Mouse (Mus musculus): Measurements from ENCODE around the gene Osbpl8. TPM values are rescaled to one million over a fixed set of nuclear protein-coding genes. Genes with fewer than 3 reads are reported as not detected.
A peak's percentile ranks its signal among the peaks of the same experiment; 100 is the strongest.

Osbpl8 gene
- polyA plus RNA-seq (2012; rRNA removed), result 0.67 and 1.1 TPM in 2 replicates

GRCm38 (mm10) chr10:111164304-111165218 is at the start of gene Osbpl8:
Gene Osbpl8, plus strand, starts transcription at chr10:111164752.
- WGBS, result under 1% methylated on average over 80 of the region's 84 CpGs
- H3K4me1 ChIP-seq (ENCODE audit: control insufficient read depth, insufficient read depth, insufficient read length, low read length), result peaks cover 2% of the 10 kb centered on the region; the same call in 1 of the 2 replicates

GRCm38 (mm10) chr10:111117198-111117845 is 47.2 kb upstream of the Osbpl8 start:
- no peak for TF ChIP-seq POLR2A (IDR thresholded peaks at IDR 0.05; ENCODE audit: low read depth, low read length)
- no peak for TF ChIP-seq CTCF (IDR thresholded peaks at IDR 0.05; ENCODE audit: extremely low read depth, insufficient read length, insufficient replicate concordance, low read depth, low read length)
- no peaks in the 10 kb centered on the region for H3K27me3 ChIP-seq (ENCODE audit: control insufficient read depth, insufficient read depth, low read length)
- no peak overlapping the region for H3K27ac ChIP-seq (ENCODE audit: insufficient read depth, low read depth, low read length)
- H3K4me3 ChIP-seq (ENCODE audit: low read depth, low read length), result no peak overlapping the region
- WGBS, result 71% methylated on average over 7 of the region's 7 CpGs
- no peaks in the 10 kb centered on the region for H3K36me3 ChIP-seq (ENCODE audit: control insufficient read depth, insufficient read depth, low read length)
- peaks cover 2% of the 10 kb centered on the region; the same call in 1 of the 2 replicates for H3K4me1 ChIP-seq (ENCODE audit: control insufficient read depth, insufficient read depth, insufficient read length, low read length)

More at GRCm38 (mm10) chr10:111164304-111165218, at the start of gene Osbpl8:
- Histone ChIP-seq H3K27ac (ENCODE audit: insufficient read depth, low read depth, low read length) (peak within 1 kb of the TSS; percentile 86), H3K27me3 (ENCODE audit: control insufficient read depth, insufficient read depth, low read length) (no peaks in the 10 kb centered on the region), H3K36me3 (ENCODE audit: control insufficient read depth, insufficient read depth, low read length) (no peaks in the 10 kb centered on the region), H3K4me3 (ENCODE audit: low read depth, low read length) (peak within 1 kb of the TSS; percentile 78)
- TF ChIP-seq CTCF (IDR thresholded peaks at IDR 0.05; ENCODE audit: extremely low read depth, insufficient read length, insufficient replicate concordance, low read depth, low read length), result no peak
- peak; percentile 82 for TF ChIP-seq POLR2A (IDR thresholded peaks at IDR 0.05; ENCODE audit: low read depth, low read length)

GRCm38 (mm10) chr10:111118292-111118691 is 46.3 kb upstream of the Osbpl8 start:
- no peaks in the 10 kb centered on the region for H3K27me3 ChIP-seq (ENCODE audit: control insufficient read depth, insufficient read depth, low read length)
- no peaks in the 10 kb centered on the region for H3K36me3 ChIP-seq (ENCODE audit: control insufficient read depth, insufficient read depth, low read length)
- H3K4me3 ChIP-seq (ENCODE audit: low read depth, low read length), result no peak overlapping the region
- H3K4me1 ChIP-seq (ENCODE audit: control insufficient read depth, insufficient read depth, insufficient read length, low read length), result peaks cover 2% of the 10 kb centered on the region; the same call in 1 of the 2 replicates
- TF ChIP-seq POLR2A (IDR thresholded peaks at IDR 0.05; ENCODE audit: low read depth, low read length) (no peak), CTCF (IDR thresholded peaks at IDR 0.05; ENCODE audit: extremely low read depth, insufficient read length, insufficient replicate concordance, low read depth, low read length) (no peak)
- no peak overlapping the region for H3K27ac ChIP-seq (ENCODE audit: insufficient read depth, low read depth, low read length)
- WGBS, result 67% methylated on average over 9 of the region's 9 CpGs

- H3K36me3 ChIP-seq (ENCODE audit: control insufficient read depth, insufficient read depth, low read length), result no peaks in the 10 kb centered on the region
- WGBS, result 29% methylated on average over 3 of the region's 3 CpGs
- H3K27ac ChIP-seq (ENCODE audit: insufficient read depth, low read depth, low read length), result no peak overlapping the region
- peaks cover 2% of the 10 kb centered on the region; the same call in 1 of the 2 replicates for H3K4me1 ChIP-seq (ENCODE audit: control insufficient read depth, insufficient read depth, insufficient read length, low read length)
- no peaks in the 10 kb centered on the region for H3K27me3 ChIP-seq (ENCODE audit: control insufficient read depth, insufficient read depth, low read length)
- no peak for TF ChIP-seq POLR2A (IDR thresholded peaks at IDR 0.05; ENCODE audit: low read depth, low read length)
- TF ChIP-seq CTCF (IDR thresholded peaks at IDR 0.05; ENCODE audit: extremely low read depth, insufficient read length, insufficient replicate concordance, low read depth, low read length), result no peak
- H3K4me3 ChIP-seq (ENCODE audit: low read depth, low read length), result no peak overlapping the region
Observed at GRCm38 (mm10) chr10:111118991-111119650, 45.4 kb upstream of the Osbpl8 start.

GRCm38 (mm10) chr10:111119756-111120155 is 44.8 kb upstream of the Osbpl8 start:
- TF ChIP-seq POLR2A (IDR thresholded peaks at IDR 0.05; ENCODE audit: low read depth, low read length) (no peak), CTCF (IDR thresholded peaks at IDR 0.05; ENCODE audit: extremely low read depth, insufficient read length, insufficient replicate concordance, low read depth, low read length) (no peak)
- no peak overlapping the region for H3K4me3 ChIP-seq (ENCODE audit: low read depth, low read length)
- no peak overlapping the region for H3K27ac ChIP-seq (ENCODE audit: insufficient read depth, low read depth, low read length)
- peaks cover 2% of the 10 kb centered on the region; the same call in 1 of the 2 replicates for H3K4me1 ChIP-seq (ENCODE audit: control insufficient read depth, insufficient read depth, insufficient read length, low read length)
- no peaks in the 10 kb centered on the region for H3K36me3 ChIP-seq (ENCODE audit: control insufficient read depth, insufficient read depth, low read length)
- no peaks in the 10 kb centered on the region for H3K27me3 ChIP-seq (ENCODE audit: control insufficient read depth, insufficient read depth, low read length)

- WGBS, result 61% methylated on average over 10 of the region's 10 CpGs
Observed at GRCm38 (mm10) chr10:111122864-111123398, 41.6 kb upstream of the Osbpl8 start.

More at GRCm38 (mm10) chr10:111122864-111123398, 41.6 kb upstream of the Osbpl8 start:
- Histone ChIP-seq H3K27ac (ENCODE audit: insufficient read depth, low read depth, low read length) (no peak overlapping the region), H3K27me3 (ENCODE audit: control insufficient read depth, insufficient read depth, low read length) (no peaks in the 10 kb centered on the region), H3K4me3 (ENCODE audit: low read depth, low read length) (no peak overlapping the region), H3K4me1 (ENCODE audit: control insufficient read depth, insufficient read depth, insufficient read length, low read length) (peaks cover 2% of the 10 kb centered on the region; the same call in 1 of the 2 replicates), H3K36me3 (ENCODE audit: control insufficient read depth, insufficient read depth, low read length) (no peaks in the 10 kb centered on the region)
- TF ChIP-seq POLR2A (IDR thresholded peaks at IDR 0.05; ENCODE audit: low read depth, low read length) (no peak), CTCF (IDR thresholded peaks at IDR 0.05; ENCODE audit: extremely low read depth, insufficient read length, insufficient replicate concordance, low read depth, low read length) (no peak)
